Mouse (Mus musculus): ENCODE results near the gene Arhgdia.

DNA sequence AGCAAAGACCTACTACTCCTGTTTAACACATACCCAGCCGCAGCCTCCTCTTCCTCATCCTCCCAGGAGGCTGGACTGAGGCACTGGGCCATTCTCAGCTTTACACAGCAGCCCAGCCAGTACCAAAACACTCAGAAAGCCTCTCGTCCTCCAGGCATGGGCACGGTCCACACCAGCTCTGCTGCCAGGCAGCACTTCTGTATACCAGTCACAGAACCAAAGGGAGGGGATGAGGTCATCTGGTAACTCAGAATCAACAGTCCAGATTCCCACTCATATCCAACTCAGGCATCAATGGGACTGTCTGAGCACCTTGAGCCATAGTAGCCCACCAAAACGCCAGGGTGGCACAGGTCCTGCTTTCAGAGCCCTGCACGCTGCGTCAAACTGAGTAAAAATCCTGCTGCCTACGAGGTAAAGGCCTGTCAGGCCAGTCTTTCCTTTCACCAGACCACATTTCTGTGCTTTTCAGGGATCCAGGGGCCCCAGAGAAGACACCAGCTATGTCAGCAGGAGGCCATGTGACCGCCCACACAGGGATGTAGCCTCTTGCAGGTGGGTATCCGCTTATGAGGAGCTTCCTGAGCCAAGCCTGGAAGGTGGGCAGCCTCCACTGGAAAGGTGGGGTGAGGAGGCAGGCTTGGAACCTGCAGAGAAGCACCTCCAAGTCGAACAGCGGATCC, 45.5 kb upstream of the Arhgdia start:
- TF ChIP-seq CTCF (conservative IDR thresholded peaks at IDR 0.05; ENCODE audit: low read length) (no peak), NANOG (IDR thresholded peaks at IDR 0.05; ENCODE audit: borderline replicate concordance, low read length) (no peak), POU5F1 (IDR thresholded peaks at IDR 0.05; ENCODE audit: borderline replicate concordance, low read length) (no peak)
